Mouse (Mus musculus): ENCODE results near the gene Cebpb. TPM values are rescaled to one million over a fixed set of nuclear protein-coding genes. Genes with fewer than 3 reads are reported as not detected.

Gene Cebpb
- total and polyA plus RNA-seq, 2 experiments from 2014 or later = 5.4 to 8.0 TPM

GRCm38 (mm10) chr2:167739030-167739429 is 50.3 kb downstream of the Cebpb start:
- Histone ChIP-seq H3K4me1 (ENCODE audit: insufficient read depth, low read length) (no peaks in the 10 kb centered on the region), H3K27ac (ENCODE audit: low read depth, low read length) (no peak overlapping the region), H3K4me3 (ENCODE audit: low read depth, low read length) (no peak overlapping the region), H3K9me3 (ENCODE audit: low read length) (no peaks in the 10 kb centered on the region), H3K27me3 (ENCODE audit: insufficient read depth, low read length) (no peaks in the 10 kb centered on the region), H3K9ac (replicated peaks; ENCODE audit: low read length, poor library complexity, severe bottlenecking) (no peak overlapping the region), H3K4me2 (ENCODE audit: low read depth, low read length, poor library complexity, severe bottlenecking) (no peak overlapping the region), H3K36me3 (ENCODE audit: insufficient read depth, low read length) (no peaks in the 10 kb centered on the region)
- ATAC-seq (ENCODE audit: low FRiP score) (no peak), DNase-seq (ENCODE audit: low spot score) (no peak)
- WGBS = 64% methylated on average over 5 of the region's 6 CpGs
- TF ChIP-seq CTCF (IDR thresholded peaks at IDR 0.05) = no peak

Small RNA genes within 50 kb of the gene (microRNA-seq; reads per million reads assigned to microRNA genes)
- not detected for gene Gm22355 (ENCODE audit: borderline number of aligned reads)

Other genes with a start within 250 kb of the Cebpb start
- 78.2 and 83.4 TPM in 2 replicates for gene Rnf114, start 196.3 kb upstream of the Cebpb start, total RNA-seq (2014; rRNA removed)
- 84.2 and 84.9 TPM in 2 replicates for gene Rnf114, start 196.3 kb upstream of the Cebpb start, polyA plus RNA-seq (2015; fragmentation: Nextera tagmentation; extraction: Ambion mirVana)
- 39.2 and 41.5 TPM in 2 replicates for gene Spata2, start 196.0 kb upstream of the Cebpb start, total RNA-seq (2014; rRNA removed)
- gene Spata2, start 196.0 kb upstream of the Cebpb start, polyA plus RNA-seq (2015; fragmentation: Nextera tagmentation; extraction: Ambion mirVana) = 27.6 and 29.9 TPM in 2 replicates
- gene Snai1, start 150.7 kb upstream of the Cebpb start, total RNA-seq (2014; rRNA removed) = 0.28 and 0.71 TPM in 2 replicates
- gene Snai1, start 150.7 kb upstream of the Cebpb start, polyA plus RNA-seq (2015; fragmentation: Nextera tagmentation; extraction: Ambion mirVana) = 3.8 and 5.1 TPM in 2 replicates
- 191 and 233 TPM in 2 replicates for gene Ube2v1, start 56.8 kb upstream of the Cebpb start, total RNA-seq (2014; rRNA removed)
- 402 and 414 TPM in 2 replicates for gene Ube2v1, start 56.8 kb upstream of the Cebpb start, polyA plus RNA-seq (2015; fragmentation: Nextera tagmentation; extraction: Ambion mirVana)
- gene Gm20431, start 27.4 kb upstream of the Cebpb start, total RNA-seq (2014; rRNA removed) = not detected in 2 replicates
- 11.2 and 12.0 TPM in 2 replicates for gene Gm20431, start 27.4 kb upstream of the Cebpb start, polyA plus RNA-seq (2015; fragmentation: Nextera tagmentation; extraction: Ambion mirVana)
- gene Tmem189, start 907 bp downstream of the Cebpb start, total RNA-seq (2014; rRNA removed) = 45.5 and 65.9 TPM in 2 replicates
- gene Tmem189, start 907 bp downstream of the Cebpb start, polyA plus RNA-seq (2015; fragmentation: Nextera tagmentation; extraction: Ambion mirVana) = 33.5 and 35.3 TPM in 2 replicates
- 36.8 and 42.7 TPM in 2 replicates for gene Ptpn1, start 243.1 kb downstream of the Cebpb start, total RNA-seq (2014; rRNA removed)
- gene Ptpn1, start 243.1 kb downstream of the Cebpb start, polyA plus RNA-seq (2015; fragmentation: Nextera tagmentation; extraction: Ambion mirVana) = 54.3 and 59.1 TPM in 2 replicates

Measured in midbrain, postnatal 0 days (tissue).